Mouse (Mus musculus): ENCODE data around the gene Il16.

- TF ChIP-seq CTCF (IDR thresholded peaks at IDR 0.05; ENCODE audit: low read depth) (no peak), EP300 (IDR thresholded peaks at IDR 0.05; ENCODE audit: low read depth) (no peak)
These were observed 49.2 kb upstream of the Il16 start, which contains the start of gene Cfap161 for GRCm38 (mm10) chr7:83794705-83795104.
